ENCODE assay signal across 10 mouse cellular contexts in genomic region chr14:26675791-26676190, GRCm38 (mm10). TPM values are rescaled to one million over a fixed set of nuclear protein-coding genes. Genes with fewer than 3 reads are reported as not detected.
DNase-seq lines count a peak whose midpoint lies in the region; ATAC-seq and TF ChIP-seq lines count a peak whose summit lies in the region.
"Had no signal": no experiment of that assay in that cellular context is flagged by ENCODE, and none has a peak within 500 bp of the region (broad histone marks: within the 10 kb centered on the region; RNA-seq: fewer than 3 reads in every experiment).

No protein-coding gene starts in this region.

- peak; percentile 76 for ATAC-seq in G1E (ENCODE audit: extremely low read depth, insufficient number of reproducible peaks, low FRiP score, poor library complexity, severe bottlenecking)
- peak; percentile 96 for ATAC-seq in granulocyte monocyte progenitor cell, adult 5-6 weeks (replicated peaks; ENCODE audit: poor library complexity, severe bottlenecking)
- peak; percentile 87 for ATAC-seq in monocyte, adult 5-6 weeks (replicated peaks; ENCODE audit: insufficient number of reproducible peaks, low FRiP score, low TSS enrichment, poor library complexity, severe bottlenecking)
- ATAC-seq in forebrain, embryonic 14.5 days: no peak
- no peak for ATAC-seq in hindbrain, postnatal 0 days
- ATAC-seq: forebrain, embryonic 13.5 days had no signal

- no peak for TF ChIP-seq POLR2A in kidney, adult 2 months (IDR thresholded peaks at IDR 0.05; ENCODE audit: low read depth, low read length)

- no peak for TF ChIP-seq CTCF in kidney, adult 2 months (conservative IDR thresholded peaks at IDR 0.05; ENCODE audit: insufficient read depth, insufficient read length, low read depth, low read length)
- no peak for TF ChIP-seq CTCF in G1E (IDR thresholded peaks at IDR 0.05; ENCODE audit: low read depth, low read length)
- TF ChIP-seq CTCF in hindbrain, postnatal 0 days (IDR thresholded peaks at IDR 0.05; ENCODE audit: low read depth): no peak

- peaks cover 4% of the 10 kb centered on the region; the same call in 1 of the 2 replicates for H3K4me1 ChIP-seq in kidney, adult 2 months (ENCODE audit: control insufficient read depth, insufficient read depth, low read length)
- peaks cover 28% of the 10 kb centered on the region for H3K4me1 ChIP-seq in G1E (ENCODE audit: insufficient read depth, low read depth, low read length)
- no peaks in the 10 kb centered on the region for H3K4me1 ChIP-seq in forebrain, embryonic 14.5 days (ENCODE audit: control insufficient read depth, insufficient read depth, low read length)
- H3K4me1 ChIP-seq in hindbrain, postnatal 0 days (ENCODE audit: insufficient read depth, low read length): no peaks in the 10 kb centered on the region
- H3K4me1 ChIP-seq: forebrain, embryonic 13.5 days had no signal

- peak overlapping the region; percentile 56 for H3K27ac ChIP-seq in kidney, adult 2 months (ENCODE audit: insufficient read depth, low read depth, low read length)
- H3K27ac ChIP-seq in forebrain, embryonic 14.5 days (ENCODE audit: low read depth, low read length): no peak overlapping the region
- no peak overlapping the region for H3K27ac ChIP-seq in hindbrain, postnatal 0 days
- H3K27ac ChIP-seq: forebrain, embryonic 13.5 days had no signal

- no peaks in the 10 kb centered on the region for H3K27me3 ChIP-seq in kidney, adult 2 months (replicated peaks; ENCODE audit: control insufficient read depth, insufficient read depth, low read length)
- H3K27me3 ChIP-seq in G1E (ENCODE audit: insufficient read depth, low read length): peaks cover 2% of the 10 kb centered on the region; the same call in 1 of the 2 replicates
- no peaks in the 10 kb centered on the region for H3K27me3 ChIP-seq in forebrain, embryonic 14.5 days (replicated peaks; ENCODE audit: control insufficient read depth, insufficient read depth, low read length)
- H3K27me3 ChIP-seq in hindbrain, postnatal 0 days (ENCODE audit: insufficient read depth, low read length): no peaks in the 10 kb centered on the region
- H3K27me3 ChIP-seq: forebrain, embryonic 13.5 days had no signal

- H3K36me3 ChIP-seq in kidney, adult 2 months (ENCODE audit: control insufficient read depth, insufficient read depth, low read length): no peaks in the 10 kb centered on the region
- no peaks in the 10 kb centered on the region for H3K36me3 ChIP-seq in G1E (replicated peaks)
- H3K36me3 ChIP-seq in forebrain, embryonic 14.5 days (ENCODE audit: control insufficient read depth, insufficient read depth, low read length): no peaks in the 10 kb centered on the region
- H3K36me3 ChIP-seq in hindbrain, postnatal 0 days (ENCODE audit: insufficient read depth, low read length): no peaks in the 10 kb centered on the region

- H3K4me2 ChIP-seq in forebrain, embryonic 14.5 days (ENCODE audit: low read length): no peak overlapping the region
- no peak overlapping the region for H3K4me2 ChIP-seq in hindbrain, postnatal 0 days (ENCODE audit: low read depth, low read length)
- H3K4me2 ChIP-seq: forebrain, embryonic 13.5 days had no signal

- H3K4me3 ChIP-seq in kidney, adult 2 months (ENCODE audit: insufficient read depth, low read depth, low read length): no peak overlapping the region
- H3K4me3 ChIP-seq in G1E (ENCODE audit: low read depth, low read length): no peak overlapping the region; the same call in 1 of the 2 replicates
- no peak overlapping the region for H3K4me3 ChIP-seq in forebrain, embryonic 14.5 days (ENCODE audit: low read depth, low read length)
- H3K4me3 ChIP-seq in hindbrain, postnatal 0 days (ENCODE audit: low read length): no peak overlapping the region
- H3K4me3 ChIP-seq: forebrain, embryonic 13.5 days had no signal

- H3K9ac ChIP-seq in forebrain, embryonic 14.5 days (ENCODE audit: low read length): no peak overlapping the region
- no peak overlapping the region for H3K9ac ChIP-seq in hindbrain, postnatal 0 days (replicated peaks; ENCODE audit: low read length)
- H3K9ac ChIP-seq: forebrain, embryonic 13.5 days had no signal

- DNase-seq in kidney, adult 2 months: no peak
- DNase-seq in kidney, adult 11 months: no peak
- peak; percentile 42 for DNase-seq in G1E (ENCODE audit: low spot score)
- no peak for DNase-seq in forebrain, embryonic 14.5 days (ENCODE audit: low spot score)
- no peak for DNase-seq in Muller cell, postnatal 12 days (ENCODE audit: inconsistent ontology term)
- no peak for DNase-seq in hindbrain, postnatal 0 days (ENCODE audit: low spot score)
- DNase-seq: right cerebral cortex, adult 18-20 months had no signal

- WGBS in kidney, adult 2 months: 64% methylated on average over 5 of the region's 5 CpGs
- WGBS in forebrain, embryonic 14.5 days: 84% methylated on average over 5 of the region's 5 CpGs
- WGBS in hindbrain, postnatal 0 days: 79% methylated on average over 5 of the region's 5 CpGs

- H3K9me3 ChIP-seq in G1E (replicated peaks): no peaks in the 10 kb centered on the region
- no peaks in the 10 kb centered on the region for H3K9me3 ChIP-seq in forebrain, embryonic 14.5 days (replicated peaks; ENCODE audit: control insufficient read depth, low read length)
- H3K9me3 ChIP-seq in hindbrain, postnatal 0 days (ENCODE audit: low read length): no peaks in the 10 kb centered on the region
- H3K9me3 ChIP-seq: forebrain, embryonic 13.5 days had no signal

RNA-seq across cellular contexts. Expression of gene Pde12, which starts 6.1 kb away (rescaled TPM):
- polyA plus RNA-seq in kidney, adult 2 months (2012; rRNA removed): 3.9 and 4.8 TPM in 2 replicates
- total RNA-seq in G1E (2014; fragmentation: Nextera tagmentation) (16.7 and 18.7 TPM in 2 replicates), G1E (2017) (13.1 and 14.2 TPM in 2 replicates)
- 12.3 and 13.5 TPM in 2 replicates for polyA plus RNA-seq in G1E (2012)
- 10.3 and 12.2 TPM in 2 replicates for total RNA-seq in granulocyte monocyte progenitor cell, adult 5-6 weeks (2014; fragmentation: Nextera tagmentation)
- 12.4 and 14.5 TPM in 2 replicates for total RNA-seq in granulocyte monocyte progenitor cell, adult 5-6 weeks (2017)
- total RNA-seq in monocyte, adult 5-6 weeks (2017): 8.6 to 12.8 TPM (median 10.5 TPM) in 3 replicates
- 13.2 and 15.3 TPM in 2 replicates for polyA plus RNA-seq in forebrain, embryonic 14.5 days (2014; fragmentation: Nextera tagmentation; extraction: Ambion mirVana)
- total RNA-seq in hindbrain, postnatal 0 days (2014; rRNA removed): 14.1 and 15.2 TPM in 2 replicates
- polyA plus RNA-seq in hindbrain, postnatal 0 days (2015; fragmentation: Nextera tagmentation; extraction: Ambion mirVana): 9.5 TPM in 2 replicates

RNA-seq across cellular contexts. Expression of gene Dnah12, which starts 17.3 kb away (rescaled TPM):
- polyA plus RNA-seq in kidney, adult 2 months (2012; rRNA removed): 0.10 and 0.19 TPM in 2 replicates
- total RNA-seq in G1E (2014; fragmentation: Nextera tagmentation) (not detected in 2 replicates), G1E (2017) (0.06 and 0.16 TPM in 2 replicates)
- polyA plus RNA-seq in G1E (2012): not detected in 2 replicates
- 0.09 TPM in 1 of 2 replicates, not detected in the other for total RNA-seq in granulocyte monocyte progenitor cell, adult 5-6 weeks (2014; fragmentation: Nextera tagmentation)
- 0.04 and 0.10 TPM in 2 replicates for total RNA-seq in granulocyte monocyte progenitor cell, adult 5-6 weeks (2017)
- total RNA-seq in monocyte, adult 5-6 weeks (2017): 16.9 to 28.6 TPM (median 19.4 TPM) in 3 replicates
- 0.10 TPM in 2 replicates for polyA plus RNA-seq in forebrain, embryonic 14.5 days (2014; fragmentation: Nextera tagmentation; extraction: Ambion mirVana)
- 0.63 and 1.0 TPM in 2 replicates for total RNA-seq in hindbrain, postnatal 0 days (2014; rRNA removed)
- 0.14 and 0.16 TPM in 2 replicates for polyA plus RNA-seq in hindbrain, postnatal 0 days (2015; fragmentation: Nextera tagmentation; extraction: Ambion mirVana)

RNA-seq across cellular contexts. Expression of gene Arf4, which starts 37.9 kb away (rescaled TPM):
- 96.1 and 120 TPM in 2 replicates for polyA plus RNA-seq in kidney, adult 2 months (2012; rRNA removed)
- total RNA-seq in G1E (2014; fragmentation: Nextera tagmentation) (454 and 572 TPM in 2 replicates), G1E (2017) (68.0 and 83.3 TPM in 2 replicates)
- 205 and 234 TPM in 2 replicates for polyA plus RNA-seq in G1E (2012)
- 238 and 255 TPM in 2 replicates for total RNA-seq in granulocyte monocyte progenitor cell, adult 5-6 weeks (2014; fragmentation: Nextera tagmentation)
- total RNA-seq in granulocyte monocyte progenitor cell, adult 5-6 weeks (2017): 85.9 and 123 TPM in 2 replicates
- total RNA-seq in monocyte, adult 5-6 weeks (2017): 125 to 462 TPM (median 150 TPM) in 3 replicates
- 681 and 712 TPM in 2 replicates for polyA plus RNA-seq in forebrain, embryonic 14.5 days (2014; fragmentation: Nextera tagmentation; extraction: Ambion mirVana)
- total RNA-seq in hindbrain, postnatal 0 days (2014; rRNA removed): 111 and 119 TPM in 2 replicates
- polyA plus RNA-seq in hindbrain, postnatal 0 days (2015; fragmentation: Nextera tagmentation; extraction: Ambion mirVana): 385 and 395 TPM in 2 replicates

Comparison
In these comparisons a context has a peak if more than half of its experiments do, and no peak if none do; other contexts are left out.
1. ATAC-seq: peak in G1E (single experiment), granulocyte monocyte progenitor cell, adult 5-6 weeks (single experiment) and monocyte, adult 5-6 weeks (single experiment); none in forebrain, embryonic 14.5 days (single experiment) and hindbrain, postnatal 0 days (single experiment).